Mouse (Mus musculus) lung, adult 2 months (tissue): ENCODE results near the gene Rhbg. TPM values are rescaled to one million over a fixed set of nuclear protein-coding genes. Genes with fewer than 3 reads are reported as not detected.
A peak's percentile ranks its signal among the peaks of the same experiment; 100 is the strongest.

Experiments used
- DNase-seq: peaks from one replicate; pipeline ENCODE4 v3.0.0; 2022
- H3K4me1 ChIP-seq: fragments of 200-500 bp; 2 replicates; pipeline ENCODE4 v1.6.1; 2011; ENCODE audit warnings: low read length; ENCODE audit not compliant: control insufficient read depth, insufficient read depth
- H3K4me3 ChIP-seq: fragments of 200-500 bp; replicated peaks from 2 replicates; pipeline ENCODE3; 2011; ENCODE audit warnings: low read depth, mild to moderate bottlenecking, control low read depth, low read length; ENCODE audit errors: extremely low read depth
- CTCF ChIP-seq: fragments of 200-500 bp; IDR thresholded peaks from 2 replicates; pipeline ENCODE4 v1.5.1; 2011; ENCODE audit warnings: mild to moderate bottlenecking, low read length, control low read depth; ENCODE audit not compliant: insufficient read depth
- POLR2A ChIP-seq: fragments of 200-500 bp; IDR thresholded peaks from 2 replicates; pipeline ENCODE4 v1.6.1; 2011; ENCODE audit warnings: low read depth, mild to moderate bottlenecking, control low read depth, low read length, borderline replicate concordance; ENCODE audit errors: extremely low read depth
- WGBS: fragments of 180-500 bp; shearing (Covaris S2); methylation state at CpG from one replicate; pipeline ENCODE4 v1.1.7; 2018; 5-methylcytosine and 5-hydroxymethylcytosine counted together
- polyA plus RNA-seq: library from polyadenylated mRNA; depleted of rRNA; stranded (reverse); fragments of >200 nt; gene quantifications from 2 replicates; pipeline ENCODE4 v1.2.3, GENCODE M21; 2012

The Rhbg gene
- polyA plus RNA-seq, 1 experiment = 14.5 TPM

DNA sequence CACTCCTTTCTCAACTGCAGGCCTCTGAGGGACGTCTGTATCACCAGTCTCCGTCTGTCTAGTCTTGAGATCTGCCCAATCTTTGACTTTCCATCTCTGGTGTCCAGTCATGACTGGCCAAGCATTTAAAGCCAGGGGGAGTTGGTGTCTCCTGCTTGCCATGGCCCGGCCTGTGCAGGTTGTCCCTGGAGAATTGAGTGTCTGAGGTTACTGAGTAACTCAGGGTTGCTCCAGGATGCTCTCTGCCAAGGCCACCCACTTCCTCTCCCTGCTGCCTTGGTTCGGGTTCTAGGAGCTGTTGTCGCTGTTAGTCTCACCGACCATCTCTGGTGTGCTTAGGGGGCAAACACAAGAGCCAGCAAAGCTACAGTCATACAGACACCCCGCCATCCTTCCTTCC is 1.9 kb upstream of the Rhbg start:
- no peak overlapping the region for H3K4me3 ChIP-seq
- no peak for DNase-seq
- 43% methylated on average over 7 of the region's 7 CpGs for WGBS

DNA sequence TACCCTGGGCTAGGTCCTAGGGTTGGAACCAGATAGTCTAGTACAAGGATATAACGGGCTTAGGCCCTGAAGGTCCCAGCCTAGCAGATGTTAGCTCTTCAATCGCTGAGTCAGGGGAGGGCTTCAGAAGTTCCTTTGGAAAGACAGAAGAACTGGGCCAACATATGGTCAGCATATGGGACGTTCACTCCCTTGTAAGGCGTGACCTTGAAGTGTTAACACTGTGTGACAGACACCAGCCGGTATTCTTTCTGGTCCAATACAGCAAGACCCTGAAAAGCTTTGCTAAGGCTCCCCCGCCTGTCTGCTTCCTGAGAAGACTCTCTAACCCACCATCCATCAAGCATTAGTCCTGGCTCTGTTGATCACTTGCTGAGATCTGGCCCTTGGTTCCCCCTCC is 1.4 kb upstream of the Rhbg start:
- TF ChIP-seq POLR2A (no peak), CTCF (no peak)
- no peak overlapping the region for H3K4me3 ChIP-seq
- H3K4me1 ChIP-seq = peaks cover 3% of the 10 kb centered on the region
- DNase-seq = no peak
- WGBS = 56% methylated on average over 6 of the region's 6 CpGs

More for the DNA sequence above, 1.9 kb upstream of the Rhbg start:
- no peak for TF ChIP-seq CTCF
- TF ChIP-seq POLR2A = no peak
- peaks cover 3% of the 10 kb centered on the region for H3K4me1 ChIP-seq

DNA sequence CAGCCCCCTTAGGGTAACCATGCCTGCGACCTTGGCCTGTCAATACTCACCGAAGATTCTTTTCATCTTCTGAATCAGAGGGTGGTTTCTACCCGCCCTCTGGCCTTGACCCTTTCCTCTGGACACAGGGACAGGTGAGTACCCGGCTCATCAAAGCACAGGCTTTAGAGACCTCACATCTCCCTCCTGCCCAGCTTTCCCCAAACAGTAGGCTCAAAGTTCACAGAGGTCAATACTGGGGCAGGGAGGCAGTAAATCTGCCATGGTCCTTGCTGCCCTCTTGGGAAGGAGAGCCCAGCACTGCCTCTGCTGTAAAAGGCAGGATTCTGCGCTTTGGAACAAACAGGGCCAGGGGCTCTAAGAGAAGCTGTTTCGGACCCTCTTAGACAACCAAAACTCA is 1.8 kb downstream of the Rhbg start:
- Histone ChIP-seq H3K4me3 (no peak overlapping the region), H3K4me1 (peaks cover 3% of the 10 kb centered on the region)
- TF ChIP-seq CTCF (no peak), POLR2A (no peak)
- no peak for DNase-seq
- WGBS = 79% methylated on average over 6 of the region's 6 CpGs

DNA sequence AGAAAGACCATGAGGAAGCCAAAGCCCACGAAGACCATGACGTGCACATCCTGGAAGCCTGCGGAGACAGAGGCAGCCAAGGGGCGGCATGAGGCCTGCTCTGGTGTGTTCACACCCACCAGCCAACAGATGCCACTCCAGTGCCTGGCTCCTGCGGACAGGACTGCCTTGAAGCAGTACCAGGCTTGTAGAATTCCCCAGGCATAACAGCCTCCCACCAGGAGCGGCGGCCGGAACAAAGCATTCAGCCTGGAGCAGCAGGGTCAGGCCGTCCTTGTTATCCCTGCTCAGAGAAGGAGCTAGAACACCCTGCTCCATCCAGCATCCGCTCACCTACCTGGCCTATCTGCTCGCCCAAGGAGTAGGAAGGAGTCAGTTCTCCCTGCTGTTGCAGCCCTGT is 6.1 kb downstream of the Rhbg start:
- H3K4me3 ChIP-seq = no peak overlapping the region
- H3K4me1 ChIP-seq = no peaks in the 10 kb centered on the region
- TF ChIP-seq CTCF = no peak
- no peak for TF ChIP-seq POLR2A
- DNase-seq = no peak
- 81% methylated on average over 11 of the region's 11 CpGs for WGBS

DNA sequence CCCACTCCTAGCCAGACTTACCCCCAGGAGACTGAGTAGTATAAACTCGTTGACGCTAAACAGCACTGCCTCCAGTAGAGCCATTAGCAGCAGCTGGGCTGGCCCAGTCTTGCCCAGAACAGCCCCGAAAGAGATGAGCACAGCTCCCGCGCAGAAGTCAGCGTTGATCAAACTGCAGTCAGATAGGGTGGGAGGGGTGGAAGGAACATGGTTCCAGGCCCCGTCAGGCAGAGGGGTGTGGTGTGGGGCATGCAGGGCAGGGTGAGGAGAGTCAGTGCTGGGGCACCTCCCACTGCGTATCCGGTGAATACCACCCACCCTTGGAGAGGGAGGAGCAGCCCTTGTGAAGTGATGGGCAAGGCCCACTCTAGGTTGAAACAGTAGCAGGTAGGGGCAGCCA is 6.8 kb downstream of the Rhbg start:
- 60% methylated on average over 9 of the region's 9 CpGs for WGBS
- Histone ChIP-seq H3K4me3 (no peak overlapping the region), H3K4me1 (no peaks in the 10 kb centered on the region)
- no peak for DNase-seq
- TF ChIP-seq POLR2A (no peak), CTCF (no peak)

DNA sequence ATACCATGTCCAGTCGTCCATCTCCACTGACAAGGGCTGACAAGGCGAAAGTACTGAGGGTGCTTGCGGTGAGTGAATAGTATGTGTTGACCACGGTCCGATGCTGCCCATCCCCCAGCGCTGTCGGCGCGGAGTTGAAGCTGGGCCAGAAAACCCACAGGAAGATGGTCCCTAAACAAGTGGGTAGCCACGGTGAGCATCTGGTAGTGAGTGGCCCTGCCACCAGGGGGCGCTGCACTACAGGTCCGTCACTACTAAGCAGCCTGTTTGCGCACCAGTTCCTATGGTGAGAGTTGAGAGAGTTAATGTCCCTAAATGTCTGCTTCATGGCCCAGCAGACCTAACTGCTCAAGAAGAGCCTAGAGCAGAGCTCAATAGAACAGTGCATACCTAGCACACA is 8.7 kb downstream of the Rhbg start:
- peak; percentile 75 for DNase-seq
- Histone ChIP-seq H3K4me3 (no peak overlapping the region), H3K4me1 (no peaks in the 10 kb centered on the region)
- WGBS = 19% methylated on average over 13 of the region's 13 CpGs
- no peak for TF ChIP-seq POLR2A
- TF ChIP-seq CTCF = peak; percentile 94

DNA sequence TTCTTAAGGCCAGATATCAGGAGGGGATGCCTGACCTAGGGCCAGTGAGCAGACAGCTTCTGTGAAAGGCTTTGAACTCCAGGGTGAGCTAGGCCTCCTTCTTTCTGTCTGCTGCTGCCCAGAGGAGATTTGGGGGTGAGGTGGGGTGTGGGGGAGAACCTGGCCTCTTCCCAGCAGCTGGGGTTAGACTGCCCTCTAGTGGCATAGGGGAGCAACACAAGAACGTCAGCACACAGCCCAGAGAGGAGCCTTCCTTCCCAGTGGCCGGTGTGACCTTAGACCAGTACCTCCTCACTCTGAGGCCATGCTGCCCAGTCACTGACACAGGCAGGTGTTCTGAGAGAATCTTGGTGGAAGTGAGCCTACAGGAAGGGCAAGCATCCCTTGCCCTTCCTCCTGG is 10.4 kb downstream of the Rhbg start:
- no peak for TF ChIP-seq POLR2A
- peak; percentile 87 for TF ChIP-seq CTCF
- DNase-seq = peak; percentile 39
- Histone ChIP-seq H3K4me3 (no peak overlapping the region), H3K4me1 (no peaks in the 10 kb centered on the region)
- WGBS = 8% methylated on average over 2 of the region's 2 CpGs

DNA sequence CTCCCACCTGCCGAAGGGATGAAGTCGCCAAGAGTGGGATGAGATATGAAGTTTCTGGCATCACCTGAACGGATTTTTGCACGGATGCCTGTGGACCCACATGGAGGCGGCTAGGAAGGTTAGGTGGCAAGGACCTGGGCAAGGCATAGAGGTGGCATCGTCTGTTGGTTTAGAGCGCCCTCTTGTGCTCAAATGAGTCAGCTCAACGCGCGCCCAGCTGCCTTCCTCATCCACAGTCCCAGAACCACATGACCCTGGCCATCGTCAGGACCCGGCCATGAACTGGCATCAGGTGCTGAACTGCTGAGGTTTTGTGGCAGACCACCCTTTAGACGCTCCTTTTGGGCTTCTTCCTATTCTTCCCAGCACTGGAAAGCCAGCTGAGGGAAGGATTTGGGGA is 12.0 kb downstream of the Rhbg start:
- 3% methylated on average over 13 of the region's 13 CpGs for WGBS

DNA sequence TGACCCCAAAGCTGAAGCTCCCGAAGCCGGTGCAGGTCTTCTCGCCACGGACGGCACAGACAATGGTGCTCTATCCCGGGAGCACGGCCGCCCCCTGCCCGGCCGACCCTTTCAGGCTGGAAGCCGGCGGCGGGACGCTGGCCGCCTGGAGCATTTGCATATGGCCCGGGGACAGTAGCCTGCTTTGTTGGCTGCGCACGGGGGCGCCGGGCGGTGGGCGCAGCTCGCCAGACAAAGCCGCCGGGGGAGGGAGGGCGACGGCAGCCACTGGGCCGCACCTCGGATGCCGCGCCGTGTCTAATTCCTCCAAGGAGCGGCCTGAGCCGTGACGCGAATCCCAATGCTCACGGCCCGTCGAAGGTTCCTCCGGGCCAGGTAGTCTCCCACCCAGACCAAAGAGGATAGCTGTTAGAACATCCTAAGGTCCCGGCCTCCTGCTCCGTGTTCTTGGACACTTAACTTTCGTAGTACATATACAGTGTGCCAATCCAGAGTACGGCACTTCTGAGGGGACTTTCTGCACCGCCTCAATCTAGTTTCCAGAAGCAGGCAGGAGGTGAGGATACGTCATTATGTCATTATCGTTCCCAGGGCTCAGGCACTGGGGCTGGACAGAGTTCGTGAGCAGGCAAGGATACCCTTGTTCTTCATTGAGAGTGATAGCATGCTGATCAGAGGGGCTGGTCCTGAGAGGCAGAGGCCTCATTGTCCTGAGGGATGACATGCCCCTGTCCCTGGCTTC is 13.3 kb downstream of the Rhbg start:
- Histone ChIP-seq H3K4me1 (no peaks in the 10 kb centered on the region), H3K4me3 (no peak overlapping the region)
- TF ChIP-seq POLR2A (no peak), CTCF (no peak)
- no peak for DNase-seq
- WGBS = 5% methylated on average over 46 of the region's 48 CpGs

More for the DNA sequence above, 12.0 kb downstream of the Rhbg start:
- H3K4me3 ChIP-seq = no peak overlapping the region
- peak; percentile 65 for DNase-seq
- H3K4me1 ChIP-seq = no peaks in the 10 kb centered on the region
- TF ChIP-seq CTCF (peak; percentile 93), POLR2A (no peak)

DNA sequence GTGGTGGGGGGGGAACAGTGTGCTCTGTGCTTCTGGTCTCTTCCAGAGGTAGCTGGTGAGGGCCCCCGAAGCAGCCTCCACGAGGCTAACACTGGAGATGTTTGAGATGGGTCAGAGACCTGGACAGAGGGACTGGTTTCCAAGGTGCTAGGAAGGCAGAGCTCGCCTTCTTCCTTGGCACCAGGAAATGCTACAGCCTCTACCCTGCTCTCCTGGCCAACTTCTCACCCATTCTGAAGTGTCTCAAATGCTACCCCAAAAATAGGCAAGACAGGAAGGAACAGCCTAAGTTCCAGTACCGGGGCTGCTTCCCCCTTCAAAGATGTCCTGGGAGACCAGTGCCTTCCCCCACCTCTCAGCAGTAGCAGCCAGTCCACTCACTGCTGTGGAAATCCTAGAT is 15.1 kb downstream of the Rhbg start:
- no peak for TF ChIP-seq CTCF
- no peak for TF ChIP-seq POLR2A
- H3K4me1 ChIP-seq = no peaks in the 10 kb centered on the region
- 47% methylated on average over 4 of the region's 4 CpGs for whole genome bisulfite sequencing
- no peak for DNase-seq
- no peak overlapping the region for H3K4me3 ChIP-seq

DNA sequence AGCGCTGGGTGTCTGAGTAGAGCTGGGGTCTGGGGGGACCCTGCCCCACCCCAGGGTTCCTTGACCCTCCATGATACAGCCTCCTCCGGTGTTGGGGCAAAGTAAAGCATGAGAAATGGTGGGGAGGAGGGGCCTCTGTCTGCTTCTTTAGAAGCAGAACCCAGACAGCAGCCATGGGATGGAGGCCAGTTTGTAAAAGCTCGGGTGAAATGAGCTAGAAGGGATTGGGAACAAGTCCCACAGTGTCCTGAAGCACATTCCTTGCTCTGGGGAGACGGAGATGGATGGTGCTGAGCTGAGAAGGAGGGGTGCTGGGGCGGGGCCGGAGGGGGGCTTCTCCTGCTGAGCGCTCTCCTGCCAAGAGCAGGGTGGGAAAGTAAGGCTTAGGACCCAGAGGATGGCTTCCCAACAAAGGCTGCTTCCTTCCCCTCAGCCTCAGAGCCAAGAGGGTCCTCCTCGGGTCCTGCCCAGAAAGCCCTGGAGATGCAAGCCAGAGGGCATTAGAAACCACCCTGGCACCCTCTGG is 15.6 kb downstream of the Rhbg start:
- Histone ChIP-seq H3K4me1 (no peaks in the 10 kb centered on the region), H3K4me3 (no peak overlapping the region)
- 36% methylated on average over 8 of the region's 8 CpGs for WGBS
- TF ChIP-seq POLR2A (no peak), CTCF (no peak)
- DNase-seq = no peak
